Mouse (Mus musculus): ENCODE data around the gene Cacng2. TPM values are rescaled to one million over a fixed set of nuclear protein-coding genes. Genes with fewer than 3 reads are reported as not detected.

Cacng2 gene
- not detected in 2 replicates for polyA plus RNA-seq (2015; fragmentation: Nextera tagmentation; extraction: Ambion mirVana)

DNA sequence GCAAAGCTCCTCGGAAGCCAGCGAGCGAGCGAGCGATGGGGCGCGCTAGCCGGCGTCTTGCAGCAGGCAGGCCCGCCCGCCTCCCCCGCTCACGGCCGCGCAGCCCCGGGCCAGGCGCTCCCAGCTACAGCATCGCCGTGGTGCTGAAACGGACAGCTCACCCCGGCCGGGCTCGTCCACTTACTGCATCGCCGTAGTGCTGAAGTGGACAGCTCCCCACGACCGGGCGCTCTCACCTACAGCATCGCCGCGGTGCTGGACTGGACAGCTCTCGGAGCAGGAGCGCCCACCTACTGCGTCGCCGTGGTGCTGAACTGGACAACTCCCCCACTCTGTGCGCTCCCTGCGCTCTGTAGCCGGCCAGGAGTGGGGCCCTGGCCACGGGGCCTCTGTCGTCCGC lies at the start of gene Cacng2:
Cacng2 (minus strand) TSS at position 325 of the 400 bp plus-strand sequence.

DNA sequence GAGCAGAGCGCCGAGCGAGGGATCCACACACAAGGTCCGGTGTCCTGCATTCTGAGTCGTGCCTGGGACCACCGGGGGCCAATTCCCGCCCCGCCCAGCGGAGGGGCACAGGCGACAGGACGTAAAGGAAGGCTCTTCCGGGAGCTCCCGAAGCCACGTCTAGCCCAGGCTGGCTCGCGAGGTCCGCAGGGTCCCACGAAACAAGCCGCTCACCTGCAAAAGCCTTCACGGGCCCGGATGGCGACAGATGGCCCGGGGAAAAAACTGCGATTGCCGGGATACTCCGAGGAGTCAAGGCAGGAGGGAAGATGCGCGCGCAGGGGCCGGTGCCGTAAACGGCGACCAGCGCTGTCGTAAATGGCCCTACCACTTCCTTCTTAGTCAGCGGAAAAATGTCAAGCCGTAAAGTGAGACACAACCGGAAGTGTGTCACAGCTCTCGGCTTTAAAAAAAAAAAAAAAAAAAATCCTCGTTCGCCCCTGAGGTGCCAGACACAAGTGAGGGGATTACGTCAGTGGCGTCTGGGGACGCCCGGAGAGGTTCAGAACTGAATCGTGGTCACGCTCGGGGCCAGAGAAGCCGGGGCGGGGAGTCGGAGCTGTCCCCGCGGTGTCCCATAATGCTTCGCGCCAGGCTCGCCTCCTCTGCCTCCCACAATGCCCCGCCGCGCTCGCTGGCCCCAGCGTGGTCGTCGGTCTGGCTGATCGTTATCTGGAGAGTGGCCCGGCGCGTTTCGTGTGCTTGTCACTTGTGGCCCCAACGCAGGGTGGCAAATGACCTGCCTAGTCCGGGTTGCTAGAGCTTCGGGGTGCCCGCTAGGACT lies 149.1 kb downstream of the Cacng2 start, which contains the start of gene Eif3d:
Eif3d (minus strand) TSS at position 344 of the 823 bp plus-strand sequence.

DNA sequence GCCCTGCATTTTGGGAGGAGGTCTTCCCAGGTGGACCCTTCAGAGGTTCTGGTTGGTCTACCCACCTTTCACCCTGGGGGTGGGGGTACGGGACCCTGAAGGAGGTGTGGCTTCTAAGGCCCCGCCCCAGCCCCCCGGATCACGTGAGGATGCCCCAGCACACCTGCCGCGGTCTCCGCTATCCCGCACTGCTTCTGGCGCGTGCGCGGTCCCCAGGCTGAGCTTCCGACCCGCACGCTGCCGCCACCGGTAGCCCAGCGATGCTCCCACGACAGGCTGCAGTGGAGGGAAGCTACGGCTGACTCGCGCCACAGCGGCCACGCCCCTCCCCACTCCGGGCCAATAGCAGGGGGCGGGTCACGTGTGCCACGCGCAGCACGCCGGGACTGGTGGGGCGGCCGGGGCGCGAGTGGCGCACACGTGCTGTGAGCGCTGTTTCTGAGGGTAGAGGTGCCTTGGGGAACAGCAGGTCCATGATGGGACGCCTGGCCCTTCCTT lies 163.4 kb downstream of the Cacng2 start, which contains the start of gene Foxred2:
Foxred2 (minus strand) TSS at position 319 of the 498 bp plus-strand sequence.

Other genes starting within 250 kb of the Cacng2 start
- gene Txn2, start 191.0 kb downstream of the Cacng2 start, polyA plus RNA-seq (2015; fragmentation: Nextera tagmentation; extraction: Ambion mirVana): 260 and 262 TPM in 2 replicates
- 0.29 and 0.60 TPM in 2 replicates for gene Foxred2, start 163.3 kb downstream of the Cacng2 start, polyA plus RNA-seq (2015; fragmentation: Nextera tagmentation; extraction: Ambion mirVana)
- gene Eif3d, start 149.2 kb downstream of the Cacng2 start, polyA plus RNA-seq (2015; fragmentation: Nextera tagmentation; extraction: Ambion mirVana): 97.3 and 102 TPM in 2 replicates
- 44.9 and 45.5 TPM in 2 replicates for gene Ift27, start 54.1 kb upstream of the Cacng2 start, polyA plus RNA-seq (2015; fragmentation: Nextera tagmentation; extraction: Ambion mirVana)
- gene Pvalb, start 86.4 kb upstream of the Cacng2 start, polyA plus RNA-seq (2015; fragmentation: Nextera tagmentation; extraction: Ambion mirVana): 88.3 and 98.0 TPM in 2 replicates
- gene Ncf4, start 124.8 kb upstream of the Cacng2 start, polyA plus RNA-seq (2015; fragmentation: Nextera tagmentation; extraction: Ambion mirVana): 3.2 and 3.4 TPM in 2 replicates
- gene Csf2rb2, start 185.7 kb upstream of the Cacng2 start, polyA plus RNA-seq (2015; fragmentation: Nextera tagmentation; extraction: Ambion mirVana): 1.3 TPM in 2 replicates
- 2.7 and 4.1 TPM in 2 replicates for gene Csf2rb, start 205.7 kb upstream of the Cacng2 start, polyA plus RNA-seq (2015; fragmentation: Nextera tagmentation; extraction: Ambion mirVana)